Mouse (Mus musculus) c-Kit-positive CD71-negative TER-119-negative erythroid progenitor cells, embryonic 14.5 days (primary cell): ENCODE measurements at regions not wholly inside any gene's neighbourhood (a gene's known extent, or its start where the extent isn't known, plus 50 kb on each side); places are given as distances from the start of the nearest gene placed in this dataset.
A peak's percentile ranks its signal among the peaks of the same experiment; 100 is the strongest.

ENCODE experiments used
- DNase-seq: peaks from one replicate; pipeline ENCODE4 v3.0.0-alpha.2; 2013; ENCODE audit warnings: low read depth

DNA sequence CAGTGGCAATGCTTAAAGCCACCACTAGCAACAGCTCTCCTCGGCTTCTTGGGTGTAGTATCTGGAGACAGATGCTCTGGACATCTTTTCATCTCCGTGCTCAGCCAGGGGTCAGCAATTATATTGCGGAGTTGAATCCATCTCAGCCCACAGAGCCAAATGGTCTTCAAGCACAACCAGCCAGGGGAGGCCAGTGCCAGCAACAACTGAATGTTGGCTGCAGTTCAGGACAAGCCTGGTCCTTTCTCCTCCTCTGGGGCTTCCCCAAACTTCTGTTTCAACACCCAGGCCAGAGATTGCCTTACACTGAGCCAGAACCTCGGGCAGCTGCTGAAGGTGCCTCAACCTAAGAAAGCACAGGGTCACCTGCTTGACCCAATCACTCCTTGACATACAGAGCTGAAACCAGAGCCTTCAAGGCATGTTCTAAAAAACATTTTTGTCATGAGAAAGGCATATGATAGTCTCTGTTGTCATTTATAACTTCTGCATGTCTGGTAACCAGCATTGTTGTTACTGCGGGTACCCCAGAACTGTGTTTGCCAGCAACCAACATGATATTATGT is 169.9 kb upstream of the Lef1 start:
- DNase-seq: no peak

DNA sequence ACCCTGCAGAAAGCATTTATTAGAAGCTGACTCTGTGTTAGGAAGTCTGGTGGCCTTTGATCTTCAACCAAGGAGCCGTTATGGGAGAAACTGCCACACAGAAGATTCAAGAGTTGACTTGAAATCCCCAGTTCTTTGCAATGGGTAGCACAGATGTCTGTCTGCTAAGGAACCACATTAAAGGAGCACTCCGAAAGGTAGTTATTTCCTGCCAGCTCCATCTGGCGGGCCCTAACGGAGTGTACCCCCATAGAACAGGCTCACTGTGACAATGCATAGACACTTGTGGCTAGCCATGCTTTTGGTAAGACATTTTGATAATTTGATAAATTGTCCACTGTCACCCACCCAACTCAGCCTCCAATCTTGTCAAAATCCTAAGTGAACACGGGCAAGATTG is 173.3 kb upstream of the Lef1 start:
- no peak for DNase-seq

- DNase-seq: no peak
Observed at GRCm38 (mm10) chr3:130936336-130936735, 173.9 kb upstream of the Lef1 start.

- DNase-seq: no peak
Observed at GRCm38 (mm10) chr3:130935926-130936315, 174.3 kb upstream of the Lef1 start.

GRCm38 (mm10) chr3:130935302-130935925 is 174.9 kb upstream of the Lef1 start:
- no peak for DNase-seq

DNA sequence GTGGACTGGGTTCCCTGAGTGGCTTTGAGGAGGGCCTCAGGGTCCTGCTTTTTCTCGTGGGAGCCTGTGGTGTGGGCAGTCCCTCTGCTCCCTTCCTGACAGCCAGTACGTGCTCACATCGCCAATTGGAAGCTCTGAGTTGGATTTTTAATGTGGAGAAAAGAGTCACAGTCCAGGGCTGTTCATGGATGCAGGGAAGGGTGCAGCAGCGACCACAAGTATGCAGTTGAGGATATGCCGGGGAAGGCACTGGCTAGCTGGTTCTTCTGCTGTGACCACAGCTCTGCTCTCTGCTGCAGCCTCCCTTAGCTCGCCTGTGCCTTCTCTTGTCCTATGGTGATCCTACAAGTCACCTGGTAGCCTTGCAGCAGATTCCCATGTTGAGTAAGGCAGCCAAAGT is 177.5 kb upstream of the Lef1 start:
- DNase-seq: no peak

DNA sequence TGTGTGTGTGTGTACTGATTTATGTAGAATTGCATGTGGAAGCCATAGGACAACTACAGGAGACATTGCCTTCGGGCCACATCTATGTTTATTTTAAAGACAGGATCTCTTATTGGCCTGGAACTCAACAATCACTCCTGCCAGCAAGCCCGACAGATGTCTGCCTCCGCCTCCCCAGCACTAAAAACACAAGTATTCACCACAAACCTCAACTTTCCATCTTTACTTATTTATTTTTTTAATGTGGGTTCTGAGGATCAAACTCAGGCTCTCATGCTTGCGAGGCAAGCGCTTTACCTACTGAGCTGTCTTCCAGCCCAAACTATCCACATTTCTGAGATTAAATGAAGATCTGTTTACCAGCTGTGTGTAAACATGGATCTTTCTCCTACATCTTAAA is 178.0 kb upstream of the Lef1 start:
- no peak for DNase-seq

DNA sequence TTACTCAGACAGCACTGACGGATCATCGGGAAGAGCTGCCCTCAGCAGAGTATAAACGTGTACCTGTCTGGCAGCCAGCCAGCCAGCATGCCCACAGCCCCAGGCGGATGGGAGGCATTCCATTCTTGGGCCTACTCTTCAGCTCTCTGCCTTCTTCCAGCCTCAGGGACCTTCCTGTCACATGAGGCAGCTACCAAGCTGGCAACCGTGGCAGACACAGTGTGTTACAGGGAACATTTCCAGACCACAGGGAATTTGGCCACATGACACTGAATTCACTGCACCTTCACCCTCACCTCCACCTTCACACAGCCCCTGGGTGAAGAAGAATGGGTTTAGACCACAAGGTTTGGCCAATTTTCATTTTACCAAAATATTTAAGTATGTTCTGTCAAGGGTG is 185.3 kb upstream of the Lef1 start:
- no peak for DNase-seq

- no peak for DNase-seq
Observed at GRCm38 (mm10) chr3:130923615-130923958, 186.7 kb upstream of the Lef1 start.

DNA sequence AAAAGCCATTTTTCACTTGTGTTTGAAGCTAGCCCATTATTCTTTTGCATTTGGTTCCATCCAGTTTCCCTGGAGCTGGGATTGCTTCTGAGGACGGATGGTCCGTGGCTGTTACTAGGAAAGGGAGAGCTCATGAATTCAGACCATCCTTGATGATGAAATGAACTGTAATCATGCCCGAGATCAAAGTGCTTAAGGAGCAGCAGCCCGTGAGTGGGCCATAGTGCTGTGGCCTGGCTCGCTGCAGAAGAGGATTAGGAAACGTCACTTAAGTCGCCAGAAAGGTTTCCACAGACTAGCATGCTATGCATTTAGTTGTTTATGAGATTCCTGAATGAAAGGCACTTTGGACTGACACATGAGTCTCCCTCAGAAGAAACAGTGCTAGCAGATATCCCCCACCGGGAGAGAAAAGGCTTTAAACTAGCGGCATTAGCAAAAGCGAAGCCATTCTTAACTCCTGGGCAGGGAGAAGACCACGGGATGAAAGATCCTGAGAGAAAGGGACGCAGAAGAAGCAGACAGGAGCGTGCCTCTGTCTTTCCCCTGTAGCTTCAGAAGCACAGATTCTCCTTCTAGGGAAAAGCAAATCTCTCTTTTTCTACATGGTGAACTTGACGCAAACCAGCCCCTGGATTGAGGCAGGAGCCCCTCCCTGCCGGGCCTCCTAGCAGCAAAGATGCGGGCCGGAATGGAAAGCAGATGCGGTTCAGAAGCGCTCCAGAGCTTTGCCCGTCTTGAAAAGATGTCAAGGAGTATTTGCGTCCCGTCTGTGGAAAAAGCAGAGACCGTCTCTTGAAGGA is 187.3 kb upstream of the Lef1 start:
- no peak for DNase-seq

DNA sequence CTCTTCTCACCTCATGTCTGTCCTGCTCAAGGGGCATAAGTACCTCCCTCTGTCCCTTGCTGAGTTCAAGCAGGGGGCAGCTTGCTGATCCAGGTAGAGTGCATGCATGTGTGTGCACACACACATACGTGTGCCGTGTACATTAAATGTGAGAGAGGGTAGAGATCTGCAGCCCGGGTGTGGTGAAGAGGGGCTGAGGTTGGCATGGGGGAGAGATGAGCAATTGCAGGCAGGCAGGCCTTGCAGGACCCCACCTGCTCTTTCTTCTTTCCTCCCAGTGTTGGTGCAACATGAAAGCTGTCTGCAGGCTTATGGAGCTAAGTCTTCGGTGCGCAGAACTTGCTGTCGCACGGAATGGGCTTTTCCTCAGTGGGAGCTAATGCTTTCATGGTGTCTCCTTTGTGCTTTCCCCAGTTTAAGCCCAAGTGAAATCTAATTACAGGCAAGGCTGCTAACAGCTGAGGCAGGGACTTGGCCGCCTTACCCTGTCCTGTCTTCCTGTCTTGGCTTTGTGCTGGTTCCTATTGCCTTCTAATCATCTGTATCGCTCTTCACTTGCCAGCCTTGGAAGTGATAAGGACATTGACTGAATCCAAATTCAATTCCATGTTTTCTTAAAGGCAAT is 188.5 kb upstream of the Lef1 start:
- DNase-seq: no peak

DNA sequence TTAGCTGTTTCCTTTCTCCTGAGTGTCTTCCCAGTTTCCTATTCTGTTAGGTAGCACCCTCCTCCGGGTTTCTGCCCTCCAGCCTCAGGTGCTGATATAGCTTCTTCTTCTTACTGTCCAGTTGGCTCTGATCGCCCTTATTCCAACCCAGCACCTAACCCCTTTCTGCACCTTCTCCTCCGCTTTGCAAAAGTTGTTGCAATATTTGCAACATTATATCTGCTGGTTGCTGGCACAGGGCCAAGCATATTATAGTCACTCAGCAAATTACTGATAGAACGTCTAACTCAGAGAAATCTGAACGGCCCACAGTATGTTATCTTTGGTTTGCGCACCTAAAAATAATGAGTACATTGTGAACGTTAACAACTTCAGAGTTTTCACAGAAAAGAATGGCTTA is 183.6 kb upstream of the Rpl34 start:
- DNase-seq: no peak

DNA sequence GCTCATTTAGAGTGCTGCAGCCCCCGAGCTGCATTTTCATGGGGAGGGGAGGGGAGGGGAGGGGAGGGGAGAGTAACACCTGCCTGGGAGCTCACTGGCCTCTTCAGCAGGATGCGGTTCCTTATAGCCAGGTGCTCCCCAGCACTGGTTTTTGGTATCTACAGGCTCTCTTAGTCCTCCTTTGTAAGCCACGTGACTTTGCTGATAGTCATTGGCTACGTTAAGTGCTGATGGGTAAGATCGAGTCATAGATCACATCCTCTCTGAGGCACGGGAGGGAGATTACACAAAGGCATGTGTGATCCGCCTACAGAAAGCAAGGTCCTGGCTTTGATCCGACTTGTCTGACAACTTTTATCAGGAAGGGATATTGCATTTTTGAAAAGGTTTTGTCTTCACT is 174.9 kb upstream of the Rpl34 start:
- no peak for DNase-seq

- DNase-seq: no peak
Observed at GRCm38 (mm10) chr3:130903329-130903728, 173.1 kb upstream of the Rpl34 start.

DNA sequence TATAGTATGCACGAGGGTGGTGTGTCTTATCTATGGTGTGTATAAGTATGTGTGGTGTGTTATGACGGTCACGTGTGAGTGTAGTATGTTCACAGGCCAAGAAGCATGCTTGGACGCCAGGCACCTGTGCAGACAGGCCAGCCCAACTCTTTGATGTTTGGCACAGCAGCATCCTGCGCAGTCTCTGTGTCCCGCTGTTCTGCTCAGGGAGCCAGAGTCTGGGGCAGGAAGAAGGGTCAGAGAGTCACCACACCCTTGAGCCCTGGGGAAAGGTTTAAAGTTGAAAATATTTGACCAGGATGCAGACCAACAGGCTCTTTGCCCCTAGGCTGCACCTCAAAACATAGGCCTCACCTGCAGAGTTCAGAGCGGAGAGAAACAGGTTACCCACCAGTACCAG is 172.2 kb upstream of the Rpl34 start:
- DNase-seq: no peak

GRCm38 (mm10) chr3:130901343-130901742 is 171.1 kb upstream of the Rpl34 start:
- DNase-seq: no peak

GRCm38 (mm10) chr3:130900846-130901245 is 170.6 kb upstream of the Rpl34 start:
- DNase-seq: no peak

DNA sequence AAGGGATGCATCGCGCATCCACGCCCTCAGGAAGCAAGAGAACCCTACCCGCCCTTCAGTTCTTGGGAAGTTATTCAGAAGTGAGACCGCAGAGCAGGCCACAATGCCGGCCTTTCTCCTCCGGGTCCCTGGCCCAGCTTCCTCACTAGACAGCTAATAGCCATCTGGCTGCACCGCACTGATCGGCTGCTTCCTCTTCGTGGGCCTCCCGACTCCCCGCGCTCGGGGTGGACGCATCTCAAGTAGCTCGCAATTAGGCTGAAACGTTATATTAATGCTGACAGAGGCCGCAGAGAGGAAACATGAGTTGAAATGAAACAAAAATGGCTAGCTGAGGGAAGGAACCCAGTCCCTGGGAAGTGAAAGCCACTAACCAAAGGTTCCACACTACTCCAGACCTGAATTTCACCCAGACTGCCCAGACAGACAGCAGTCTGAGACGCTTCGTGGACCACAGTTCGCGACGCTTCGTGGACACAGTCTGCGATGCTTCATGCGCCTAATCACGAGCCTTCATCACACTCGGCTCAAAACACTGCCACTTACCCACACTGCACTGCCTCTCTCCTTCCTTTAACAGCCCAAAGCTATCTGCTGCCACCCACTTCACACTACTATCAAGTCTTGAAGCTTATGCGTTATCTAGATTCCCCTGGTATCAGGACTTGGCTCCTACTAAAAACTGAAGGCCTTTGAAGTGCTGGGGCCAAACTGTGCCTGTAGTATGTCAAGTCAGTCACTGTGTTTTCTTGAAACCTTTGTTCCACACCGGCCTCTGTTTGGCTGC is 170.0 kb upstream of the Rpl34 start:
- peak; percentile 37 for DNase-seq

GRCm38 (mm10) chr3:130894168-130894814 is 164.1 kb upstream of the Rpl34 start:
- DNase-seq: no peak

- DNase-seq: no peak
Observed at GRCm38 (mm10) chr3:130891310-130891709, 161.1 kb upstream of the Rpl34 start.

DNA sequence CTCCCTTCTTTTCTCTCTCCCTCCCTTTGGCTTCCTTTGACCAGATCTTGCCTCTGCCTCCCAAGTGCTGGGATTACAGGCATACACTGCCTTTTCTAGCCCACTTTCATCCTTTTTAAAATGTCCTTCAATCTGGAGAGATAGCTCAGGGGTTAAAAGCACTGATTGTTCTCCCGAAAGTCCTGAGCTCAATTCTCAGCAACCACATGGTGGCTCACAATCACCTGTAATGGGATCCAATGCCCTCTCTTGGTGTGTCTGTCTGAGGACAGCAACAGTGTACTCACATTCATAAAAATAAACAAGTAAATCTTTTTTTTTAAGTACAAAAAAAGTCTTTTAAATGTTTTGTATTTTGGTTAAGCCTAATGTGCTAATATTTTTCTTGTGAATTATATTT is 158.4 kb upstream of the Rpl34 start:
- no peak for DNase-seq
